Mouse (Mus musculus): ENCODE results near the gene Ostn. TPM values are rescaled to one million over a fixed set of nuclear protein-coding genes. Genes with fewer than 3 reads are reported as not detected.

Ostn gene
- polyA plus RNA-seq, 1 experiment from 2014 or later: not detected

GRCm38 (mm10) chr16:27389534-27390282 is 82.4 kb downstream of the Ostn start:
- peak; percentile 35 for DNase-seq (ENCODE audit: low spot score)
- Histone ChIP-seq H3K27me3 (replicated peaks; ENCODE audit: low read depth, poor library complexity, severe bottlenecking) (no peaks in the 10 kb centered on the region), H3K9me3 (no peaks in the 10 kb centered on the region), H3K27ac (replicated peaks) (peak overlapping the region; percentile 96), H3K4me3 (peak overlapping the region; percentile 88), H3K36me3 (replicated peaks) (no peaks in the 10 kb centered on the region), H3K4me1 (peaks cover 24% of the 10 kb centered on the region)
- WGBS: 29% methylated on average over 7 of the region's 7 CpGs

- no peaks in the 10 kb centered on the region for H3K9me3 ChIP-seq
- H3K4me1 ChIP-seq: peaks cover 24% of the 10 kb centered on the region
- WGBS: 85% methylated on average over 4 of the region's 4 CpGs
- H3K27me3 ChIP-seq (replicated peaks; ENCODE audit: low read depth, poor library complexity, severe bottlenecking): no peaks in the 10 kb centered on the region
- no peaks in the 10 kb centered on the region for H3K36me3 ChIP-seq (replicated peaks)
- no peak for DNase-seq (ENCODE audit: low spot score)
- H3K27ac ChIP-seq (replicated peaks): no peak overlapping the region
- H3K4me3 ChIP-seq: peak overlapping the region; percentile 88
These were observed 83.0 kb downstream of the Ostn start for GRCm38 (mm10) chr16:27390306-27390705.

GRCm38 (mm10) chr16:27391845-27392244 is 84.6 kb downstream of the Ostn start:
- H3K9me3 ChIP-seq: no peaks in the 10 kb centered on the region
- H3K27ac ChIP-seq (replicated peaks): no peak overlapping the region
- 0 out of 2 replicates have a peak, but pooled peaks cover under 1% of the 10 kb centered on the region for H3K36me3 ChIP-seq (replicated peaks)
- no peaks in the 10 kb centered on the region for H3K27me3 ChIP-seq (replicated peaks; ENCODE audit: low read depth, poor library complexity, severe bottlenecking)
- no peak overlapping the region for H3K4me3 ChIP-seq
- H3K4me1 ChIP-seq: peaks cover 24% of the 10 kb centered on the region
- WGBS: 73% methylated on average over 2 of the region's 2 CpGs
- DNase-seq (ENCODE audit: low spot score): no peak

- Histone ChIP-seq H3K27ac (replicated peaks) (no peak overlapping the region), H3K27me3 (replicated peaks; ENCODE audit: low read depth, poor library complexity, severe bottlenecking) (no peaks in the 10 kb centered on the region), H3K4me1 (peaks cover 10% of the 10 kb centered on the region), H3K9me3 (no peaks in the 10 kb centered on the region), H3K4me3 (no peak overlapping the region), H3K36me3 (replicated peaks) (peaks cover 3% of the 10 kb centered on the region; the same call in 1 of the 2 replicates)
- WGBS: 87% methylated on average over 4 of the region's 4 CpGs
- no peak for DNase-seq (ENCODE audit: low spot score)
These were observed 88.2 kb downstream of the Ostn start for GRCm38 (mm10) chr16:27395251-27396037.

GRCm38 (mm10) chr16:27396951-27397350 is 89.7 kb downstream of the Ostn start:
- Histone ChIP-seq H3K4me1 (no peaks in the 10 kb centered on the region), H3K27ac (replicated peaks) (no peak overlapping the region), H3K9me3 (no peaks in the 10 kb centered on the region), H3K4me3 (no peak overlapping the region), H3K36me3 (replicated peaks) (peaks cover 3% of the 10 kb centered on the region; the same call in 1 of the 2 replicates), H3K27me3 (replicated peaks; ENCODE audit: low read depth, poor library complexity, severe bottlenecking) (no peaks in the 10 kb centered on the region)
- no peak for DNase-seq (ENCODE audit: low spot score)
- 98% methylated on average over 1 of the region's 1 CpGs for WGBS

- Histone ChIP-seq H3K36me3 (replicated peaks) (peaks cover 3% of the 10 kb centered on the region; the same call in 1 of the 2 replicates), H3K9me3 (no peaks in the 10 kb centered on the region), H3K27ac (replicated peaks) (no peak overlapping the region), H3K27me3 (replicated peaks; ENCODE audit: low read depth, poor library complexity, severe bottlenecking) (no peaks in the 10 kb centered on the region), H3K4me1 (no peaks in the 10 kb centered on the region), H3K4me3 (no peak overlapping the region)
- no peak for DNase-seq (ENCODE audit: low spot score)
- 91% methylated on average over 3 of the region's 3 CpGs for WGBS
These were observed 91.9 kb downstream of the Ostn start for GRCm38 (mm10) chr16:27399026-27399718.

- Histone ChIP-seq H3K9me3 (no peaks in the 10 kb centered on the region), H3K36me3 (replicated peaks) (peaks cover 3% of the 10 kb centered on the region; the same call in 1 of the 2 replicates), H3K4me3 (no peak overlapping the region), H3K4me1 (no peaks in the 10 kb centered on the region), H3K27ac (replicated peaks) (no peak overlapping the region), H3K27me3 (replicated peaks; ENCODE audit: low read depth, poor library complexity, severe bottlenecking) (no peaks in the 10 kb centered on the region)
- WGBS: 89% methylated on average over 6 of the region's 6 CpGs
- no peak for DNase-seq (ENCODE audit: low spot score)
These were observed 92.5 kb downstream of the Ostn start for GRCm38 (mm10) chr16:27399719-27400253.

Other genes starting within 250 kb of the Ostn start
- 0.19 TPM in 1 of 2 replicates, not detected in the other for gene Uts2b, start 62.8 kb downstream of the Ostn start, polyA plus RNA-seq (2016; fragmentation: Nextera tagmentation; extraction: Ambion mirVana)
- 53.4 and 54.6 TPM in 2 replicates for gene Ccdc50, start 81.4 kb downstream of the Ostn start, polyA plus RNA-seq (2016; fragmentation: Nextera tagmentation; extraction: Ambion mirVana)

All from embryonic facial prominence, embryonic 10.5 days (tissue).